Mouse (Mus musculus) heart, postnatal 0 days (tissue): Measurements from ENCODE around the gene Cd72.

Experiments
- CTCF ChIP-seq: IDR thresholded peaks from 2 replicates; pipeline ENCODE4 v1.5.1; 2016; ENCODE audit warnings: antibody characterized with exemption, control low read depth, low read depth
- EP300 ChIP-seq: IDR thresholded peaks from 2 replicates; pipeline ENCODE4 v1.6.1; 2016; ENCODE audit warnings: antibody characterized with exemption, low read depth

DNA sequence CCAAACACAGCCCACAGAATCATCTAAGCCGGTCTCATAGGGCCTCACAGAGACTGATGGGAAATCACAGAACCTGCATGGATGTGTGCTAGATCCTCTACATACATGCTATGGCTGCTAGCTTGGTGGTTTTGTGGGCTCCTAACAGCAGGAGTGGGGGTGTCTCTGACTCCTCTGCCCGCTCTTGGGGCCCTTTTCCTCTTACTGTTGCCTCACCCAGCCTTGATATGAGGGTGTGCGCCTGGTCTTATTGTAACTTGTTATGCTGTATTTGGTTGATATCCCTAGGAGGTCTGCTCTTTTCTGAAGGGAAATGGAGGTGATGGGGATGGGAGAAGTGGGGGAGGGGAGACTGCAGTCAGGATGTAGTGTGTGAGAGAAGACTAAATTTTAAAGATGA, 35.2 kb upstream of the Cd72 start:
- no peak for TF ChIP-seq EP300
- no peak for TF ChIP-seq CTCF
